Mouse (Mus musculus): ENCODE measurements around the gene Hps1. TPM values are rescaled to one million over a fixed set of nuclear protein-coding genes. Genes with fewer than 3 reads are reported as not detected.

The Hps1 gene
- polyA plus RNA-seq, 1 experiment from 2014 or later = 14.4 TPM

- Histone ChIP-seq H3K79me2 (ENCODE audit: inconsistent target) (no peaks in the 10 kb centered on the region), H3K27ac (no peak overlapping the region), H3K36me3 (ENCODE audit: inconsistent target) (no peaks in the 10 kb centered on the region), H3K4me3 (ENCODE audit: inconsistent target) (no peak overlapping the region)
- WGBS (ENCODE audit: missing documents) = 13% methylated on average over 4 of the region's 4 CpGs
Measured at GRCm38 (mm10) chr19:42744162-42744586, 35.6 kb downstream of the Hps1 start.

GRCm38 (mm10) chr19:42743261-42743660, 36.5 kb downstream of the Hps1 start:
- Histone ChIP-seq H3K79me2 (ENCODE audit: inconsistent target) (no peaks in the 10 kb centered on the region), H3K36me3 (ENCODE audit: inconsistent target) (no peaks in the 10 kb centered on the region), H3K4me3 (ENCODE audit: inconsistent target) (no peak overlapping the region), H3K27ac (no peak overlapping the region)
- 94% methylated on average over 16 of the region's 16 CpGs for WGBS (ENCODE audit: missing documents)

GRCm38 (mm10) chr19:42741884-42742283, 37.9 kb downstream of the Hps1 start:
- H3K79me2 ChIP-seq (ENCODE audit: inconsistent target) = no peaks in the 10 kb centered on the region
- H3K4me3 ChIP-seq (ENCODE audit: inconsistent target) = no peak overlapping the region
- no peaks in the 10 kb centered on the region for H3K36me3 ChIP-seq (ENCODE audit: inconsistent target)
- no peak overlapping the region for H3K27ac ChIP-seq
- WGBS (ENCODE audit: missing documents) = 89% methylated on average over 14 of the region's 14 CpGs

GRCm38 (mm10) chr19:42740163-42740899, 39.4 kb downstream of the Hps1 start:
- H3K27ac ChIP-seq = no peak overlapping the region
- H3K4me3 ChIP-seq (ENCODE audit: inconsistent target) = no peak overlapping the region
- WGBS (ENCODE audit: missing documents) = 96% methylated on average over 8 of the region's 8 CpGs

GRCm38 (mm10) chr19:42739734-42740133, 40.0 kb downstream of the Hps1 start:
- Histone ChIP-seq H3K27ac (no peak overlapping the region), H3K4me3 (ENCODE audit: inconsistent target) (no peak overlapping the region), H3K36me3 (ENCODE audit: inconsistent target) (no peaks in the 10 kb centered on the region), H3K79me2 (ENCODE audit: inconsistent target) (no peaks in the 10 kb centered on the region)
- 80% methylated on average over 5 of the region's 6 CpGs for WGBS (ENCODE audit: missing documents)

More at GRCm38 (mm10) chr19:42740163-42740899, 39.4 kb downstream of the Hps1 start:
- Histone ChIP-seq H3K36me3 (ENCODE audit: inconsistent target) (no peaks in the 10 kb centered on the region), H3K79me2 (ENCODE audit: inconsistent target) (no peaks in the 10 kb centered on the region)

GRCm38 (mm10) chr19:42737753-42738152, 42.0 kb downstream of the Hps1 start:
- WGBS (ENCODE audit: missing documents) = 96% methylated on average over 9 of the region's 9 CpGs
- H3K36me3 ChIP-seq (ENCODE audit: inconsistent target) = no peaks in the 10 kb centered on the region
- no peaks in the 10 kb centered on the region for H3K79me2 ChIP-seq (ENCODE audit: inconsistent target)
- no peak overlapping the region for H3K4me3 ChIP-seq (ENCODE audit: inconsistent target)
- no peak overlapping the region for H3K27ac ChIP-seq

GRCm38 (mm10) chr19:42734982-42735381, 44.8 kb downstream of the Hps1 start:
- WGBS (ENCODE audit: missing documents) = 83% methylated on average over 5 of the region's 5 CpGs
- no peaks in the 10 kb centered on the region for H3K79me2 ChIP-seq (ENCODE audit: inconsistent target)
- no peak overlapping the region for H3K4me3 ChIP-seq (ENCODE audit: inconsistent target)
- no peaks in the 10 kb centered on the region for H3K36me3 ChIP-seq (ENCODE audit: inconsistent target)
- H3K27ac ChIP-seq = no peak overlapping the region

- H3K36me3 ChIP-seq (ENCODE audit: inconsistent target) = no peaks in the 10 kb centered on the region
- H3K4me3 ChIP-seq (ENCODE audit: inconsistent target) = no peak overlapping the region
- H3K27ac ChIP-seq = no peak overlapping the region
- no peaks in the 10 kb centered on the region for H3K79me2 ChIP-seq (ENCODE audit: inconsistent target)
- WGBS (ENCODE audit: missing documents) = 74% methylated on average over 4 of the region's 4 CpGs
Measured at GRCm38 (mm10) chr19:42727424-42727823, 52.4 kb downstream of the Hps1 start.

- Histone ChIP-seq H3K27ac (no peak overlapping the region), H3K79me2 (ENCODE audit: inconsistent target) (no peaks in the 10 kb centered on the region), H3K4me3 (ENCODE audit: inconsistent target) (no peak overlapping the region), H3K36me3 (ENCODE audit: inconsistent target) (no peaks in the 10 kb centered on the region)
- 97% methylated on average over 10 of the region's 10 CpGs for WGBS (ENCODE audit: missing documents)
Measured at GRCm38 (mm10) chr19:42726766-42727165, 53.0 kb downstream of the Hps1 start.

- Histone ChIP-seq H3K27ac (no peak overlapping the region), H3K4me3 (ENCODE audit: inconsistent target) (no peak overlapping the region)
- WGBS (ENCODE audit: missing documents) = 95% methylated on average over 3 of the region's 3 CpGs
Measured at GRCm38 (mm10) chr19:42725973-42726350, 53.8 kb downstream of the Hps1 start.

GRCm38 (mm10) chr19:42725056-42725972, 54.5 kb downstream of the Hps1 start:
- Histone ChIP-seq H3K79me2 (ENCODE audit: inconsistent target) (no peaks in the 10 kb centered on the region), H3K4me3 (ENCODE audit: inconsistent target) (no peak overlapping the region), H3K36me3 (ENCODE audit: inconsistent target) (no peaks in the 10 kb centered on the region), H3K27ac (no peak overlapping the region)
- WGBS (ENCODE audit: missing documents) = 41% methylated on average over 16 of the region's 16 CpGs

More at GRCm38 (mm10) chr19:42725973-42726350, 53.8 kb downstream of the Hps1 start:
- H3K79me2 ChIP-seq (ENCODE audit: inconsistent target) = no peaks in the 10 kb centered on the region
- no peaks in the 10 kb centered on the region for H3K36me3 ChIP-seq (ENCODE audit: inconsistent target)

GRCm38 (mm10) chr19:42723302-42723701, 56.5 kb downstream of the Hps1 start:
- 82% methylated on average over 4 of the region's 6 CpGs for WGBS (ENCODE audit: missing documents)
- H3K79me2 ChIP-seq (ENCODE audit: inconsistent target) = no peaks in the 10 kb centered on the region

GRCm38 (mm10) chr19:42722500-42722899, 57.3 kb downstream of the Hps1 start:
- 6% methylated on average over 2 of the region's 2 CpGs for WGBS (ENCODE audit: missing documents)
- H3K4me3 ChIP-seq (ENCODE audit: inconsistent target) = no peak overlapping the region
- no peaks in the 10 kb centered on the region for H3K79me2 ChIP-seq (ENCODE audit: inconsistent target)
- H3K27ac ChIP-seq = no peak overlapping the region
- no peaks in the 10 kb centered on the region for H3K36me3 ChIP-seq (ENCODE audit: inconsistent target)

More at GRCm38 (mm10) chr19:42723302-42723701, 56.5 kb downstream of the Hps1 start:
- Histone ChIP-seq H3K4me3 (ENCODE audit: inconsistent target) (no peak overlapping the region), H3K27ac (no peak overlapping the region), H3K36me3 (ENCODE audit: inconsistent target) (no peaks in the 10 kb centered on the region)

GRCm38 (mm10) chr19:42718101-42718500, 61.7 kb downstream of the Hps1 start:
- H3K36me3 ChIP-seq (ENCODE audit: inconsistent target) = no peaks in the 10 kb centered on the region
- 87% methylated on average over 3 of the region's 3 CpGs for WGBS (ENCODE audit: missing documents)
- no peak overlapping the region for H3K4me3 ChIP-seq (ENCODE audit: inconsistent target)
- H3K27ac ChIP-seq = no peak overlapping the region
- no peaks in the 10 kb centered on the region for H3K79me2 ChIP-seq (ENCODE audit: inconsistent target)

- Histone ChIP-seq H3K4me3 (ENCODE audit: inconsistent target) (no peak overlapping the region), H3K27ac (no peak overlapping the region), H3K36me3 (ENCODE audit: inconsistent target) (no peaks in the 10 kb centered on the region), H3K79me2 (ENCODE audit: inconsistent target) (no peaks in the 10 kb centered on the region)
- WGBS (ENCODE audit: missing documents) = 82% methylated on average over 5 of the region's 5 CpGs
Measured at GRCm38 (mm10) chr19:42717668-42718067, 62.1 kb downstream of the Hps1 start.
